11 mouse cellular contexts compared by ENCODE assay signal in genomic region chr8:70646775-70647174, GRCm38 (mm10). TPM values are rescaled to one million over a fixed set of nuclear protein-coding genes. Genes with fewer than 3 reads are reported as not detected.
A peak's percentile ranks its signal among the peaks of the same experiment; 100 is the strongest.
DNase-seq lines count a peak whose midpoint lies in the region; ATAC-seq and TF ChIP-seq lines count a peak whose summit lies in the region.
"Had no signal": no experiment of that assay in that cellular context is flagged by ENCODE, and none has a peak within 500 bp of the region (broad histone marks: within the 10 kb centered on the region; RNA-seq: fewer than 3 reads in every experiment).

No protein-coding gene starts in this region.

- H3K36me3 ChIP-seq in hindbrain, embryonic 11.5 days (ENCODE audit: control insufficient read depth, insufficient read depth, low read length) = peaks cover 7% of the 10 kb centered on the region; the same call in 1 of the 2 replicates
- H3K36me3 ChIP-seq in hindbrain, postnatal 0 days (ENCODE audit: insufficient read depth, low read length) = peaks cover 12% of the 10 kb centered on the region; the same call in 1 of the 2 replicates
- H3K36me3 ChIP-seq in ES-Bruce4 (ENCODE audit: control insufficient read depth, insufficient read depth, low read length, poor library complexity, severe bottlenecking) = peaks cover 9% of the 10 kb centered on the region; the same call in 1 of the 2 replicates
- peaks cover 32% of the 10 kb centered on the region for H3K36me3 ChIP-seq in limb, embryonic 13.5 days

- H3K4me3 ChIP-seq in hindbrain, embryonic 11.5 days (ENCODE audit: low read depth, low read length) = no peak overlapping the region
- H3K4me3 ChIP-seq in hindbrain, postnatal 0 days (ENCODE audit: low read length) = no peak overlapping the region
- H3K4me3 ChIP-seq in ES-Bruce4 (ENCODE audit: low read depth, low read length) = no peak overlapping the region
- H3K4me3 ChIP-seq in limb, embryonic 13.5 days = no peak overlapping the region

- no peak overlapping the region for H3K4me2 ChIP-seq in hindbrain, embryonic 11.5 days (replicated peaks; ENCODE audit: low read depth, low read length)
- H3K4me2 ChIP-seq in hindbrain, postnatal 0 days (ENCODE audit: low read depth, low read length) = no peak overlapping the region
- no peak overlapping the region for H3K4me2 ChIP-seq in limb, embryonic 13.5 days (replicated peaks)

- no peaks in the 10 kb centered on the region for H3K9me3 ChIP-seq in hindbrain, embryonic 11.5 days (ENCODE audit: control insufficient read depth, low read length)
- no peaks in the 10 kb centered on the region for H3K9me3 ChIP-seq in hindbrain, postnatal 0 days (ENCODE audit: low read length)
- no peaks in the 10 kb centered on the region for H3K9me3 ChIP-seq in ES-Bruce4 (replicated peaks; ENCODE audit: control insufficient read depth, insufficient read depth, low read length, poor library complexity, severe bottlenecking)
- H3K9me3 ChIP-seq in limb, embryonic 13.5 days = no peaks in the 10 kb centered on the region

- DNase-seq in adrenal gland, adult (ENCODE audit: inconsistent age in 2 of 2, low spot score in 1 of 2) = peak; percentile 82 to 90
- no peak for DNase-seq in adrenal gland, adult 8-10 months
- DNase-seq in hindbrain, embryonic 11.5 days (ENCODE audit: low spot score) = no peak
- DNase-seq in hindbrain, postnatal 0 days (ENCODE audit: low spot score) = no peak
- DNase-seq in ovary, postnatal 14 days (ENCODE audit: low spot score) = no peak
- DNase-seq: forebrain, postnatal 0 days; thymus, postnatal 4 days had no signal

- peak overlapping the region; percentile 78; the same call in 1 of the 2 replicates for H3K27ac ChIP-seq in hindbrain, embryonic 11.5 days (ENCODE audit: low read depth, low read length)
- H3K27ac ChIP-seq in hindbrain, postnatal 0 days = no peak overlapping the region
- H3K27ac ChIP-seq in ES-Bruce4 (ENCODE audit: insufficient read depth, low read length) = peak overlapping the region; percentile 73
- H3K27ac ChIP-seq in limb, embryonic 13.5 days = peak overlapping the region; percentile 35; the same call in 1 of the 2 replicates

- H3K9ac ChIP-seq in hindbrain, embryonic 11.5 days (ENCODE audit: low read depth, low read length) = no peak overlapping the region
- H3K9ac ChIP-seq in hindbrain, postnatal 0 days (replicated peaks; ENCODE audit: low read length) = no peak overlapping the region
- peak overlapping the region; percentile 50 for H3K9ac ChIP-seq in ES-Bruce4 (ENCODE audit: low read depth, poor library complexity, severe bottlenecking)
- no peak overlapping the region for H3K9ac ChIP-seq in limb, embryonic 13.5 days
- H3K9ac ChIP-seq: forebrain, postnatal 0 days had no signal

- no peaks in the 10 kb centered on the region for H3K27me3 ChIP-seq in hindbrain, embryonic 11.5 days (ENCODE audit: control insufficient read depth, insufficient read depth, low read length)
- H3K27me3 ChIP-seq in hindbrain, postnatal 0 days (ENCODE audit: insufficient read depth, low read length) = no peaks in the 10 kb centered on the region
- no peaks in the 10 kb centered on the region for H3K27me3 ChIP-seq in ES-Bruce4 (ENCODE audit: control insufficient read depth, insufficient read depth, low read length, poor library complexity, severe bottlenecking)
- H3K27me3 ChIP-seq in limb, embryonic 13.5 days = no peaks in the 10 kb centered on the region

- no peak for TF ChIP-seq EP300 in ES-Bruce4 (IDR thresholded peaks at IDR 0.05; ENCODE audit: insufficient read depth, low read depth, low read length)

- TF ChIP-seq CTCF in hindbrain, postnatal 0 days (IDR thresholded peaks at IDR 0.05; ENCODE audit: low read depth) = no peak
- TF ChIP-seq CTCF in ES-Bruce4 (IDR thresholded peaks at IDR 0.05; ENCODE audit: low read depth, low read length) = no peak

- H3K4me1 ChIP-seq in hindbrain, embryonic 11.5 days (replicated peaks; ENCODE audit: control insufficient read depth, insufficient read depth, low read length) = peaks cover 11% of the 10 kb centered on the region; the same call in 1 of the 2 replicates
- peaks cover 17% of the 10 kb centered on the region for H3K4me1 ChIP-seq in hindbrain, postnatal 0 days (ENCODE audit: insufficient read depth, low read length)
- peaks cover 27% of the 10 kb centered on the region for H3K4me1 ChIP-seq in ES-Bruce4 (ENCODE audit: control insufficient read depth, insufficient read depth, low read length)
- peaks cover 48% of the 10 kb centered on the region for H3K4me1 ChIP-seq in limb, embryonic 13.5 days

- no peak for TF ChIP-seq POLR2A in ES-Bruce4 (IDR thresholded peaks at IDR 0.05; ENCODE audit: insufficient read depth, low read length)

- peak; percentile 1; the same call in 1 of the 2 replicates for ATAC-seq in hindbrain, embryonic 11.5 days (ENCODE audit: low FRiP score)
- ATAC-seq in hindbrain, postnatal 0 days = no peak
- no peak for ATAC-seq in limb, embryonic 13.5 days (ENCODE audit: low FRiP score, low read depth)
- ATAC-seq in megakaryocyte progenitor cell, adult 5-6 weeks (replicated peaks; ENCODE audit: poor library complexity) = no peak
- ATAC-seq: forebrain, postnatal 0 days had no signal

RNA-seq across cellular contexts. Expression of gene Pgpep1, which starts 13.4 kb away (rescaled TPM):
- total RNA-seq in adrenal gland, adult 8-10 months (2022) = 100 to 1,000 TPM; 129 to 163 (median 131) TPM
- polyA plus RNA-seq in hindbrain, embryonic 11.5 days (2014; fragmentation: Nextera tagmentation; extraction: Ambion mirVana) = 170 TPM in 2 replicates
- 65.7 and 68.4 TPM in 2 replicates for total RNA-seq in hindbrain, postnatal 0 days (2014; rRNA removed)
- 44.2 and 56.5 TPM in 2 replicates for polyA plus RNA-seq in hindbrain, postnatal 0 days (2015; fragmentation: Nextera tagmentation; extraction: Ambion mirVana)
- polyA plus RNA-seq in ES-Bruce4 (2011; ENCODE audit: insufficient read depth, insufficient read length, low read depth, missing spikeins) = 30.2 and 44.4 TPM in 2 replicates
- polyA plus RNA-seq in limb, embryonic 13.5 days (2015; fragmentation: Nextera tagmentation; extraction: Ambion mirVana) = 68.2 and 71.1 TPM in 2 replicates
- total RNA-seq in megakaryocyte progenitor cell, adult 5-6 weeks (2015) = 11.7 and 11.8 TPM in 2 replicates
- 3.6 and 5.2 TPM in 2 replicates for total RNA-seq in megakaryocyte progenitor cell, adult 5-6 weeks (2017)

RNA-seq across cellular contexts. Expression of gene Gdf15, which starts 14.5 kb away (rescaled TPM):
- total RNA-seq in adrenal gland, adult 8-10 months (2022) = 1 to 10 TPM; 1.8 to 3.5 (median 3.0) TPM
- polyA plus RNA-seq in hindbrain, embryonic 11.5 days (2014; fragmentation: Nextera tagmentation; extraction: Ambion mirVana) = not detected in 2 replicates
- total RNA-seq in hindbrain, postnatal 0 days (2014; rRNA removed) = 1.7 TPM in 1 of 2 replicates, not detected in the other
- polyA plus RNA-seq in hindbrain, postnatal 0 days (2015; fragmentation: Nextera tagmentation; extraction: Ambion mirVana) = 0.25 and 0.41 TPM in 2 replicates
- 1.9 and 2.1 TPM in 2 replicates for polyA plus RNA-seq in ES-Bruce4 (2011; ENCODE audit: insufficient read depth, insufficient read length, low read depth, missing spikeins)
- polyA plus RNA-seq in limb, embryonic 13.5 days (2015; fragmentation: Nextera tagmentation; extraction: Ambion mirVana) = 0.18 TPM in 1 of 2 replicates, not detected in the other
- not detected in 2 replicates for total RNA-seq in megakaryocyte progenitor cell, adult 5-6 weeks (2015)
- total RNA-seq in megakaryocyte progenitor cell, adult 5-6 weeks (2017) = not detected in 2 replicates
- total RNA-seq: layer of hippocampus, adult 8-10 months had no signal

RNA-seq across cellular contexts. Expression of gene Lsm4, which starts 26.3 kb away (rescaled TPM):
- total RNA-seq in adrenal gland, adult 8-10 months (2022) = 100 to 1,000 TPM in 1 of 4 experiments, 10 to 100 TPM in 3; 81.4 to 101 (median 86.6) TPM
- 282 and 299 TPM in 2 replicates for polyA plus RNA-seq in hindbrain, embryonic 11.5 days (2014; fragmentation: Nextera tagmentation; extraction: Ambion mirVana)
- total RNA-seq in hindbrain, postnatal 0 days (2014; rRNA removed) = 301 and 453 TPM in 2 replicates
- 188 and 190 TPM in 2 replicates for polyA plus RNA-seq in hindbrain, postnatal 0 days (2015; fragmentation: Nextera tagmentation; extraction: Ambion mirVana)
- 211 TPM in 2 replicates for polyA plus RNA-seq in ES-Bruce4 (2011; ENCODE audit: insufficient read depth, insufficient read length, low read depth, missing spikeins)
- 240 and 246 TPM in 2 replicates for polyA plus RNA-seq in limb, embryonic 13.5 days (2015; fragmentation: Nextera tagmentation; extraction: Ambion mirVana)
- 121 and 125 TPM in 2 replicates for total RNA-seq in megakaryocyte progenitor cell, adult 5-6 weeks (2015)
- total RNA-seq in megakaryocyte progenitor cell, adult 5-6 weeks (2017) = 214 and 249 TPM in 2 replicates

RNA-seq across cellular contexts. Expression of gene Lrrc25, which starts 30.8 kb away (rescaled TPM):
- 1 to 10 TPM; 1.5 to 4.4 (median 3.2) TPM for total RNA-seq in adrenal gland, adult 8-10 months (2022)
- 0.85 and 0.97 TPM in 2 replicates for polyA plus RNA-seq in hindbrain, embryonic 11.5 days (2014; fragmentation: Nextera tagmentation; extraction: Ambion mirVana)
- 0.65 and 3.3 TPM in 2 replicates for total RNA-seq in hindbrain, postnatal 0 days (2014; rRNA removed)
- 1.3 and 1.5 TPM in 2 replicates for polyA plus RNA-seq in hindbrain, postnatal 0 days (2015; fragmentation: Nextera tagmentation; extraction: Ambion mirVana)
- not detected in 2 replicates for polyA plus RNA-seq in ES-Bruce4 (2011; ENCODE audit: insufficient read depth, insufficient read length, low read depth, missing spikeins)
- polyA plus RNA-seq in limb, embryonic 13.5 days (2015; fragmentation: Nextera tagmentation; extraction: Ambion mirVana) = 1.9 and 2.3 TPM in 2 replicates
- total RNA-seq in megakaryocyte progenitor cell, adult 5-6 weeks (2015) = 6.2 and 12.9 TPM in 2 replicates
- total RNA-seq in megakaryocyte progenitor cell, adult 5-6 weeks (2017) = 4.7 and 5.4 TPM in 2 replicates

RNA-seq across cellular contexts. Expression of gene Ssbp4, which starts 38.1 kb away (rescaled TPM):
- total RNA-seq in adrenal gland, adult 8-10 months (2022) = 100 to 1,000 TPM in 2 of 4 experiments, 10 to 100 TPM in 2; 69.3 to 158 (median 120) TPM
- 126 and 129 TPM in 2 replicates for polyA plus RNA-seq in hindbrain, embryonic 11.5 days (2014; fragmentation: Nextera tagmentation; extraction: Ambion mirVana)
- 248 and 349 TPM in 2 replicates for total RNA-seq in hindbrain, postnatal 0 days (2014; rRNA removed)
- polyA plus RNA-seq in hindbrain, postnatal 0 days (2015; fragmentation: Nextera tagmentation; extraction: Ambion mirVana) = 188 and 189 TPM in 2 replicates
- polyA plus RNA-seq in ES-Bruce4 (2011; ENCODE audit: insufficient read depth, insufficient read length, low read depth, missing spikeins) = 49.9 and 50.2 TPM in 2 replicates
- polyA plus RNA-seq in limb, embryonic 13.5 days (2015; fragmentation: Nextera tagmentation; extraction: Ambion mirVana) = 115 and 131 TPM in 2 replicates
- 31.6 and 40.7 TPM in 2 replicates for total RNA-seq in megakaryocyte progenitor cell, adult 5-6 weeks (2015)
- total RNA-seq in megakaryocyte progenitor cell, adult 5-6 weeks (2017) = 40.2 and 69.7 TPM in 2 replicates

Comparison
In these comparisons a context has a peak if more than half of its experiments do, and no peak if none do; other contexts are left out.
1. DNase-seq: peak in adrenal gland, adult (2 of 2); none in adrenal gland, adult 8-10 months (single experiment), hindbrain, embryonic 11.5 days (single experiment), hindbrain, postnatal 0 days (single experiment) and ovary, postnatal 14 days (single experiment).